Mouse (Mus musculus) adrenal gland, postnatal 25 days (tissue): ENCODE data around the gene Cd99l2. TPM values are rescaled to one million over a fixed set of nuclear protein-coding genes. Genes with fewer than 3 reads are reported as not detected.

Experiments
- microRNA-seq, 2 experiments: library from miRNA; unstranded; fragments of <30 nt; microRNA quantifications; one replicate each; pipeline ENCODE4 v1.2.0; 2021
- total RNA-seq: library from RNA; stranded (reverse); gene quantifications from 2 replicates; pipeline ENCODE4 v1.2.3, GENCODE M21; 2021

Cd99l2 gene
- total RNA-seq, 1 experiment from 2014 or later = 80.4 TPM

Small RNAs within 50 kb of the gene (microRNA-seq; reads per million reads assigned to microRNA genes)
- gene Gm23945 = 0 reads per million in 2 experiments

Other genes starting within 250 kb of the Cd99l2 start
- 36.4 and 40.3 TPM in 2 replicates for gene Mtmr1, start 128.1 kb downstream of the Cd99l2 start, total RNA-seq
- 175 and 193 TPM in 2 replicates for gene Hmgb3, start 63.1 kb upstream of the Cd99l2 start, total RNA-seq
- not detected in 2 replicates for gene Gpr50, start 170.8 kb upstream of the Cd99l2 start, total RNA-seq